Mouse (Mus musculus): Measurements from ENCODE around the gene Wdr63.

DNA sequence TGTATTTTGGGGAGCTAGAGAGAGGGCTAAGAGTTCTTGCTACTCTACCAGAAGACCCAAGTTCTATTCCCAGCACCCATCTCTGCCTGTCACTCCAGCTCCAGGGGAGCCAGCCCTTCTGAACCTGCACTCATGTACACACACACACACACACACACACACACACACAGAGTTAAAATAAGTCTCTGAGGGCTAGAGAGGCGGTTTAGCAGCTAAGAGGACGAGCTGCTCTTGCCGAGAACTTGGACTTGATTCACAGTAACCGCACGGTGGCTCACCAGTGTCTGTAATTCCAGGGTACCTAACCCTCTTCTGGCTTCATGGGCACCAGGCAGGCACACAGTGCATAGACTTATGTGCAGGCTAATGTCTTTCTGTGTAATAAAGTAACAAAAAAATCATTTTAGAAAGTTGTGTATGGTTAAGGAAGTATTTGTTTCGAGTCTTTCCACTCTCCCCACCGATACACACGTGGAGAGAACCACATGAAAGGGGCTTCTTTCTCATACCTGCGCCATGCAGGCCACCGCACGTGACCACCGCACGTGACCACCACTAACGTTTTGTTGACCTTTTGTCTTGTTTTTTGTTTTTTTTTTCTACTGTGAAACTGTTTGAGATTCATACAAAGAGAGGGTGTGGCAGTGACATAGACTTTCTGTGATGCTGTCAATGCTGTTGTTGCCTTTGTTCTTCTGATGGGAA lies 103.4 kb downstream of the Wdr63 start:
- TF ChIP-seq CTCF (IDR thresholded peaks at IDR 0.05; ENCODE audit: low read depth, low read length): no peak
- no peak for TF ChIP-seq POLR2A (IDR thresholded peaks at IDR 0.05; ENCODE audit: extremely low read depth, insufficient read depth, low read length)

Measured in liver, adult 2 months (tissue).